Mouse (Mus musculus) testis, postnatal 14 days (tissue): Measurements from ENCODE around the gene Usp2.
A peak's percentile ranks its signal among the peaks of the same experiment; 100 is the strongest.

Source experiments
- DNase-seq: peaks from one replicate; pipeline ENCODE4 v3.0.0; 2021; ENCODE audit warnings: low spot score

Gene Usp2

DNA sequence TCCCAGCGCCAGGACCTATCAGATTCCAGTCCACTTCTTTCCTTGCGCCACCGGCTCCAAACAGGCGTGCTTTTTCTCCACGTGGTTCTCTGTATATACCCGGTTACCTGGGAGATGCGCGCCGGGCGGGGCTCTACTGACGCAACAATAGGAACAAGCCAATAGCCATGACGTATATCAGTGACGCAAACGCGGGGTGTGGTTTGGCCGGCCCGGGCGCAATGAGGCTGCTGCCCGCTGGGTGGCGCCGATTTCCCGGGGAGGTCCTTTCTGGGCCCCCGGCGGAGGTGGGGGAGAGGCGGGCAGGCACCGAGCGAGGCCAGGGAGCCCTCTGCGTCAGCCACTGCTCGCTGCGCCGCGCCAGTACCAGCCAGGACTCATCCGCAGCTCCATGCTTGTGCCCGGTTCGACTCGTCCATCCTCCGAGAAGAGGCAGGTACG lies at the start of gene Usp2:
Usp2 (plus strand) TSS at position 237 of the 441 bp plus-strand sequence.
- DNase-seq = peak; percentile 97

GRCm38 (mm10) chr9:44017846-44018245 lies 49.0 kb upstream of the Usp2 start:
- no peak for DNase-seq

DNA sequence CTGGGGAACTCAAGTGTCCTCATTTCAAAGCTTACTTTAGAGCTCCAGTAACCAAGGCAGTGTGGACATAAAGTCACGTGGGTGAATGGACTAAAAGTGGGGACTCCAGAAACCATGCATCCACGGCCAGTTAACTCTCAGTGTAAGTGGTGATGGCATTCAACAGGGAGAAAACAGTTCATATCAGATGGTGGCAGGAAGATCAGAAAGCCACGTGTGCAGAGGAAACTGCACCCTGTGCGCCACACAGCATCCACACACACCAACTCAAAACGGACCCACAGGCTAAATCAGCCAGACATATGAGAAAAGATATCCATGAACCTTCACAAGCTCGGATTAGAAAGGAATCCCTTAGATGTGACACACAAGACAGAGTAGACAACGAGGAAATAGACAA lies 46.8 kb upstream of the Usp2 start:
- no peak for DNase-seq

GRCm38 (mm10) chr9:44022100-44022847 lies 44.5 kb upstream of the Usp2 start:
- no peak for DNase-seq

GRCm38 (mm10) chr9:44024096-44024495 lies 42.7 kb upstream of the Usp2 start:
- DNase-seq = no peak

- DNase-seq = no peak
Measured at GRCm38 (mm10) chr9:44029580-44030236, 37.1 kb upstream of the Usp2 start.

GRCm38 (mm10) chr9:44030646-44031045 lies 36.2 kb upstream of the Usp2 start:
- DNase-seq = no peak

DNA sequence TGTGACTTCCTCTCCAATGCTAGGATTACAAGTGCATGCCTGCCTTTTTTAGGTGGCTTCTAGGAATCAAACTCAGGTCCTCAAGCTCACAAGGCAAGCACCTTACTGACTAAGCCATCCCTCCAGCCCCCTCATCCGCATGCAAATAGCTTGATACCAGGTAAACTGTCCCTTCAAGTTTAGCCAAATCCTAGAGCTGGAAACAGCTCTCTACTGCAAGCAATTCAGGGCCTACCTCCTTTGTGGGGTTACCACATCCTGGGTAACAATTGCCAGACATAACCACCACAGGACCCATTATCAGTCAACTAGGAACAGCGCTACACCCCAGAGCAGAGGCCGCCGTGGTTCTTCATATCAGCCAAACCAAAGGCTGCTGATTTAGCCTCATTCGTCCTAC lies 35.7 kb upstream of the Usp2 start:
- DNase-seq = no peak

GRCm38 (mm10) chr9:44031946-44032345 lies 34.9 kb upstream of the Usp2 start:
- DNase-seq = no peak

DNA sequence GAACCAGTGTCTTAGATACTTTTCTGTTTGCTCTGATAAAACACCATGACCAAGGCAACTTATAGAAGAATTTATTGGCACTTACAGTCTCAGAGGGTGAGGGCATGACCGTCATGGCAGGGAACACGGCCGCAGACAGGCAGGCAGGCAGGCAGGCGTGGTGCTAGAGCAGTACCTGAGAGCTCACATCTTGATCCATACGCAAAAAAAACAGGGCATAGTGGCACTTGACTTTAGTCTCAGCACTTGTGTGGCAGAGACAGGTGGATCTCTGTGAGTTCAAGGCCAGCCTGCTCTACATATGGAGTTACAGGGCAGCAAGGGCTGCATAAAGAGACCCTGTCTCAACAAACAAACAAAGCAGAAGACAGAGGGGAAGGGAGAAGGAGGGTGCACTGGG lies 33.5 kb upstream of the Usp2 start:
- DNase-seq = no peak

DNA sequence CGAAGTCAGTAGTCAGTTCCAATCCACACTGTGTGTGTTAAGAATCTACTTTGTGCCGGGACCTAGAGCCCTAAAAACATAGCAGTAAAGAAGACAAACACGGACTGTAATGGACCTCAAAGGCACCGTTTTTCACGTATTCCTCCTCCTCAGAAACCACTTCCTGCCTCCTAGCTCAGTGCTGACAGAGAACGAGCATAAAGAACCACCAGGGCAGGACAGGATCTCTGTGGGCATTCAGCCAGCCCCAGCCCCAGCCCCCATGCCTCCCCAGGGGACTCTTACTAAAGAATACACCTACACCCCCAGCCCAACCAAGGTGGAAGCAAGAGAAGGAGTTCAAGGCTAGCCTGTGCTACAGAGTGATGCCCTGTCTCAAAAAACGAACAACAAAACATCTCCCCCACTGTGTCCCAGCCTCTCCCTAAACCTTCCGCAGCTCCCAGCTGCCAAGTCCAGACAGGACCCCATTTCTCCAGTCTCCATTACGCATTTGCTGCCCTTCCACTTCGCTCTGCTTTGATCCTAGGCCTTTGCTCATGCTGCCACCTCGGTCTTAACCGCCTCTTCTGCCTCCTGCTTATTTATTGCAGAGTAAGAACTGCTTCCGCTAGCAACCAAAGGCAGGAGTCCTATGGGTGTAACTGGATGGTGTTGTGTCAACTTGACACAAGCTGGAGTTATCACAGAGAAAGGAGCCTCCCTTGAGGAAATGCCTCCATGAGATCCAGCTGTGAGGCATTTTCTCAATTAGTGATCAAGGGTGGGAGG lies 32.7 kb upstream of the Usp2 start:
- no peak for DNase-seq

DNA sequence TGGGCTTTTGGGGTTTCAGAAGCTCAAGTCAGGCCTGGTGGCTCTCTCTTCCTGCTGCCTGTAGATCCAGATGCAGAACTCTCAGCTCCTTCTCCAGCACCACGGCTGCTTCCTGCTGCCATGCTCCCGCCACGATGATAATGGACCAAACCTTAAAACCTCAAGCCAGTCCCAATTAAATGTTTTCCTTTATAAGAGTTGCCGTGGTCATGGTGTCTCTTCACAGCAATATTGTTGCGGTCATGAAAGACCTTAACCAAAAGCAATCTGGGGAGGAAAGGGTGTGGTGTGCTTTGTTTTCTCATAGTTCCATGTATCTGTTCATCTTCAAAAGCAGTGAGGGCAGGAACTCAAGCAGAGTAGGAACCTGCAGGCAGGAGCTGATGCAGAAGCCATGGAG lies 29.7 kb upstream of the Usp2 start:
- DNase-seq = no peak

DNA sequence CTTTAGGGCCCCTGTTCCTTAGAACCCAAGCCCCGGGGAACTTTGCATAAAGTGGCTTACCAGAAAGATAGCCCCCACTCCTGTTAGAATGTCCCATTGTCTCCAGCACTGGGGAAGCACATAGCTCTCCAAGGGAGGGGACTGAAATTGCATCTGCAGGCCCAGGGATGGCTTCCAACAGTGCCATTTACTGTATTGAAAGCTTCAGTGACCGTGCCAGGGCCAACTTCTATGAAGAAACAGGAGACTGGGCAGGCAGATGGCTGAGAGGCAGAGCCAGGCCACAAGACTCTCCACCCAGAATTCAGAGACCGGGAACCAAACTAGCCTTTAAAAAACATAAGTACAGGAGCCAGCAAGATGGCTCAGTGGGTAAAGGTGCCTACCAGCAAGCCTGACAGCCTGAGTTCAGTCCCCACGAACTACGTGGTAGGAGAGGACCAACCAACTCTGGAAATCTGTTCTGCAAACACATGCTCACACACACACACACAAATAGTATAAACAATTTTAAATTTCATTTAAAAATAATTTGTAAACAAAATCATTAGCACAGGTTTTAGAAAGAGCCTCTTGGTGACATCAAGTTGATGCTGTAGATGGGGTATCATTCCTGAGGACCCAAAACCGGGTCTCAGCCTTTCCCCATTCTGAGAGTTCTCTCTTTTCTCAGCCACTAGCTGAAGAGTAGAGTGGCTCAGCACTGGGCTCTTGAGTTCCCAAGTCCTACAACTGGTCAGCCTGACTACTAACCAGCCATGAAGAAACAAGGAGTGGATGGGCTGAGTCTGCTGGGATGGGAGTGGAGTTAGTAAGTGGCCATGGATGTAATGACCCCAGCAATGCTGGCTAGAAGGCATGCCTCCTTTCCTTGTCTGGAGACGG lies 25.1 kb upstream of the Usp2 start:
- no peak for DNase-seq

GRCm38 (mm10) chr9:44042396-44042680 lies 24.5 kb upstream of the Usp2 start:
- DNase-seq = no peak

DNA sequence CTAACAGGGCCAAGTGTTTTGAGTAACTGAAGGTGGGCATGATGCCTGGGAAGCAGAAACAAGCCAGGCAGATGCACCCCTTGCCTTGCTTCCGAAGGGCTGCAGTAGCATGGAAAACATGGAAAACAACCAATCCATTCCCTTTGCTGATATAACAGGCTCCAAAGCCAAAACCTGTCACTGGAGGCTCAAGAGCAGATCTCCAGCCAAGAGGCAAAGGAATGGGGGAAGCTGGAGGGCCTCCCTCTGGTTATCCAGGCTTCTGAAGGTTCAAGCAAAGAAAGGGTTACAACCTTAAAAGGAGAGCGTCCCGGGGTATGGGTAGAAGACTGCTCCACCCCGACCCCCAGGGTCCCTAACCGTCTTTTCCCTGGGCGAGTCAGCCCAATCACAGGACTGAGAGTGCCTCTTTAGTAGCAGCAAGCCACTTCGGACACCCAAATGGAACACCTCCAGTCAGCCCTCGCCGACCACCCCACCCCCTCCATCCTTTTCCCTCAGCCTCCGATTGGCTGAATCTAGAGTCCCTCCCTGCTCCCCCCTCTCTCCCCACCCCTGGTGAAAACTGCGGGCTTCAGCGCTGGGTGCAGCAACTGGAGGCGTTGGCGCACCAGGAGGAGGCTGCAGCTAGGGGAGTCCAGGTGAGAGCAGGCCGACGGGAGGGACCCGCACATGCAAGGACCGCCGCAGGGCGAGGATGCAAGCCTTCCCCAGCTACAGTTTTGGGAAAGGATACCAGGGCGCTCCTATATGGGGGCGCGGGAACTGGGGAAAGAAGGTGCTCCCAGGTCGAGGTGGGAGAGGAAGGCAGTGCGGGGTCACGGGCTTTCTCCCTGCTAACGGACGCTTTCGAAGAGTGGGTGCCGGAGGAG lies 23.7 kb upstream of the Usp2 start, which contains the start of gene Thy1:
Thy1 (plus strand) TSS at position 549 of the 872 bp plus-strand sequence.
- no peak for DNase-seq

GRCm38 (mm10) chr9:44043708-44044425 lies 23.0 kb upstream of the Usp2 start:
- DNase-seq = no peak

- DNase-seq = no peak
Measured at GRCm38 (mm10) chr9:44044426-44045157, 22.2 kb upstream of the Usp2 start.

DNA sequence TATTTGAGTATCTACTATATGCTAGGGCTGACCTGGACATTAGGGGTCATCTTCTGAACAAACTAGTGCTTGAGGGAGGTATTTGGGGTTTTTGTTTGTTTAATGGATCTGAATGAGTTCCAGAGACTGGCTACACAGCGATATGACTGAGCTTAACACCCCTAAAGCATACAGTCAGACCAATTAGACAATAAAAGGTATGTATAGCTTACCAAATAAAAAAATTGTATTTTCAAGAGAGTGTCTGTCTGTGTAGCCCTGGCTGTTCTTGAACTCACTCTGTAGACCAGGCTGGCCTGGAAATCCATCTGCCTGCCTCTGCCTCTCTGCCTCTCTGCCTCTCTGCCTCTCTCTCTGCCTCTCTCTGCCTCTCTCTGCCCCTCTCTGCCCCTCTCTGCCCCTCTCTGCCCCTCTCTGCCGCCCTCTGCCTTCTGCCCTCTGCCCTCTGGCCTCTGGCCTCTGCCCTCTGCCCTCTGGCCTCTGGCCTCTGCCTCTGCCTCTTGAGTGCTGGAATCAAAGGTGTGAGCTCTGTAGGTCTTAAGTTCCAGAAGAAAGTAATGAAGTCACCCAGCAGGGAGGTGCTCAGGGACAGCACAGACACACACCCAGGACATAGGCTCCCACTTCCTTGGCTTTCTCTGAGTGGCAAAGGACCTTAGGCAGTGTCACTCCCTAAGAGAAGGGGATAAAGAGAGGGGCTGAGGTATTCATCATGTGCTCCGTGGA lies 21.5 kb upstream of the Usp2 start:
- DNase-seq = no peak

GRCm38 (mm10) chr9:44045884-44046272 lies 20.9 kb upstream of the Usp2 start:
- no peak for DNase-seq
